Mouse (Mus musculus): ENCODE data around the gene Syn3.

Gene Syn3

GRCm38 (mm10) chr10:86025906-86026305 is 472.8 kb downstream of the Syn3 start:
- DNase-seq: no peak

GRCm38 (mm10) chr10:86023149-86023548 is 475.5 kb downstream of the Syn3 start:
- DNase-seq: no peak

GRCm38 (mm10) chr10:86022474-86022816 is 476.3 kb downstream of the Syn3 start:
- no peak for DNase-seq

GRCm38 (mm10) chr10:86021749-86022473 is 476.8 kb downstream of the Syn3 start, which contains the start of gene Fbxo7:
TSS of gene Fbxo7 (plus strand) at chr10:86021972.
- DNase-seq: peak; percentile 86

GRCm38 (mm10) chr10:86021408-86021748 is 477.3 kb downstream of the Syn3 start:
- DNase-seq: no peak

- no peak for DNase-seq
These were observed 479.9 kb downstream of the Syn3 start for GRCm38 (mm10) chr10:86018813-86019212.

- no peak for DNase-seq
These were observed 480.9 kb downstream of the Syn3 start for GRCm38 (mm10) chr10:86017781-86018180.

GRCm38 (mm10) chr10:86011781-86012180 is 486.9 kb downstream of the Syn3 start, which contains the start of gene Bpifc:
TSS of gene Bpifc (minus strand) at chr10:86011895.
- DNase-seq: no peak

- no peak for DNase-seq
These were observed 487.5 kb downstream of the Syn3 start for GRCm38 (mm10) chr10:86011172-86011571.

GRCm38 (mm10) chr10:86010636-86011035 is 488.1 kb downstream of the Syn3 start:
- DNase-seq: no peak

GRCm38 (mm10) chr10:86009688-86010087 is 489.0 kb downstream of the Syn3 start:
- DNase-seq: no peak

- DNase-seq: peak; percentile 9
These were observed 492.2 kb downstream of the Syn3 start for GRCm38 (mm10) chr10:86006455-86006854.

Data from layer of hippocampus, adult 9-11 months (tissue).